Mouse (Mus musculus) ES-E14 (cell line): ENCODE data around the gene Syn2. TPM values are rescaled to one million over a fixed set of nuclear protein-coding genes. Genes with fewer than 3 reads are reported as not detected.
"Not testable (repeated sequence)": the region's sequence is repeated elsewhere in the genome, so short reads cannot be mapped to it uniquely, and the experiment has no call there.

Experiments
- DNase-seq: peaks from one replicate; pipeline ENCODE4 v3.0.0-alpha.2; 2013; ENCODE audit warnings: low read depth, low spot score
- H3K27ac ChIP-seq: 2 replicates; pipeline ENCODE4 v1.5.1; 2012; ENCODE audit warnings: low read depth, mild to moderate bottlenecking, low read length, moderate library complexity, mixed read lengths; ENCODE audit not compliant: poor library complexity, insufficient read depth, severe bottlenecking
- H3K36me3 ChIP-seq: 2 replicates; pipeline ENCODE4 v1.6.1; 2012; ENCODE audit warnings: mild to moderate bottlenecking, low read length, moderate library complexity, mixed read lengths; ENCODE audit not compliant: control insufficient read depth, poor library complexity, insufficient read depth, severe bottlenecking
- H3K4me1 ChIP-seq, 2 experiments: fragments of 150-350 bp in 1 of 2; sonication (generic) in 1 of 2; 2 replicates each; pipeline ENCODE4 v1.6.1; 2012; ENCODE audit warnings: low read length in 2 of 2, mild to moderate bottlenecking in 1 of 2, mixed read lengths in 1 of 2; ENCODE audit not compliant: control insufficient read depth in 2 of 2, insufficient read depth in 2 of 2, poor library complexity in 1 of 2
- H3K4me3 ChIP-seq, 2 experiments: fragments of 150-350 bp in 1 of 2; sonication (generic) in 1 of 2; 2 replicates each; pipeline ENCODE4 v1.5.1; 2012; ENCODE audit warnings: low read length in 2 of 2, low read depth in 1 of 2, mild to moderate bottlenecking in 1 of 2, mixed read lengths in 1 of 2; ENCODE audit not compliant: insufficient read depth in 1 of 2, poor library complexity in 1 of 2, severe bottlenecking in 1 of 2
- H3K9ac ChIP-seq: 2 replicates; pipeline ENCODE4 v1.6.1; 2012; ENCODE audit warnings: low read depth, mild to moderate bottlenecking, low read length, mixed read lengths; ENCODE audit not compliant: poor library complexity, insufficient read depth, severe bottlenecking
- H3K9me3 ChIP-seq: fragments of 150-350 bp; sonication (generic); 2 replicates; pipeline ENCODE4 v1.6.1; 2012; ENCODE audit warnings: low read depth, mild to moderate bottlenecking, low read length; ENCODE audit not compliant: control insufficient read depth, insufficient read depth
- CHD2 ChIP-seq: IDR thresholded peaks from 2 replicates; pipeline ENCODE4 v1.6.1; 2014; ENCODE audit warnings: mild to moderate bottlenecking, low read depth, low read length, inconsistent platforms
- HCFC1 ChIP-seq: IDR thresholded peaks from 2 replicates; pipeline ENCODE4 v1.6.1; 2012; ENCODE audit warnings: low read length, inconsistent platforms, borderline replicate concordance; ENCODE audit not compliant: insufficient read depth
- MAFK ChIP-seq: IDR thresholded peaks from 2 replicates; pipeline ENCODE4 v1.6.1; 2014; ENCODE audit warnings: mild to moderate bottlenecking, low read depth, low read length, inconsistent platforms; ENCODE audit not compliant: insufficient read depth
- ZC3H11A ChIP-seq: IDR thresholded peaks from 2 replicates; pipeline ENCODE4 v1.6.1; 2012; ENCODE audit warnings: low read depth, mild to moderate bottlenecking, inconsistent platforms, low read length, borderline replicate concordance
- ZNF384 ChIP-seq: IDR thresholded peaks from 2 replicates; pipeline ENCODE4 v1.6.1; 2012; ENCODE audit warnings: low read depth, low read length, inconsistent platforms
- in situ Hi-C, 2 experiments: fragments of 600-800 bp; cut with MboI; formaldehyde crosslinking; loops; one replicate each; pipeline ENCODE4 v1.15.1; 2025; ENCODE audit warnings: low sequenced_read_pairs in 2 of 2, inconsistent platforms in 1 of 2; ENCODE audit not compliant: unreplicated experiment in 2 of 2
- total RNA-seq: library from RNA; depleted of rRNA; stranded (reverse); fragments of 300-350 nt; gene quantifications from 2 replicates; pipeline ENCODE4 v1.2.3, GENCODE M21; 2012

Syn2 gene
- total RNA-seq, 1 experiment = 0.04 TPM

- Histone ChIP-seq H3K4me3 (no peak overlapping the region), H3K9ac (no peak overlapping the region), H3K27ac (no peak overlapping the region), H3K4me1 (no peaks in the 10 kb centered on the region), H3K9me3 (no peaks in the 10 kb centered on the region), H3K36me3 (no peaks in the 10 kb centered on the region)
- no peak for DNase-seq
- in situ Hi-C loops = no loop called here
- TF ChIP-seq CHD2 (no peak), MAFK (no peak), ZC3H11A (no peak), HCFC1 (no peak), ZNF384 (no peak)
These were observed 103.6 kb downstream of the Syn2 start for GRCm38 (mm10) chr6:115238031-115239027.

GRCm38 (mm10) chr6:115239335-115239734, 104.6 kb downstream of the Syn2 start:
- H3K27ac ChIP-seq = no peak overlapping the region
- DNase-seq = no peak
- H3K4me3 ChIP-seq = no peak overlapping the region
- TF ChIP-seq MAFK = no peak
- no peak for TF ChIP-seq HCFC1
- TF ChIP-seq ZNF384 = no peak
- no peak for TF ChIP-seq ZC3H11A
- TF ChIP-seq CHD2 = no peak
- H3K9me3 ChIP-seq = no peaks in the 10 kb centered on the region
- in situ Hi-C loops = no loop called here
- H3K4me1 ChIP-seq = no peaks in the 10 kb centered on the region
- H3K9ac ChIP-seq = no peak overlapping the region
- H3K36me3 ChIP-seq = no peaks in the 10 kb centered on the region

- in situ Hi-C loops, H3K27ac ChIP-seq, H3K4me3 ChIP-seq, H3K4me1 ChIP-seq, DNase-seq, H3K9me3 ChIP-seq, H3K36me3 ChIP-seq, H3K9ac ChIP-seq: not testable (repeated sequence)
These were observed 105.7 kb downstream of the Syn2 start for GRCm38 (mm10) chr6:115240431-115240830.

GRCm38 (mm10) chr6:115241131-115241699, 106.5 kb downstream of the Syn2 start:
- H3K27ac ChIP-seq = no peak overlapping the region
- in situ Hi-C loops = no loop called here
- H3K9ac ChIP-seq = no peak overlapping the region
- no peak for TF ChIP-seq ZC3H11A
- no peak for TF ChIP-seq HCFC1
- no peak for TF ChIP-seq ZNF384
- no peak for TF ChIP-seq MAFK
- TF ChIP-seq CHD2 = no peak
- H3K9me3 ChIP-seq = no peaks in the 10 kb centered on the region
- DNase-seq = no peak
- no peaks in the 10 kb centered on the region for H3K4me1 ChIP-seq
- no peak overlapping the region for H3K4me3 ChIP-seq
- H3K36me3 ChIP-seq = no peaks in the 10 kb centered on the region
